Mouse (Mus musculus) megakaryocyte, embryonic 14.5 days (primary cell): ENCODE measurements around the gene Gsn.

ENCODE experiments used
- FLI1 ChIP-seq: IDR thresholded peaks from 2 replicates; pipeline ENCODE4 v1.6.1; 2012; ENCODE audit warnings: low read length, inconsistent platforms, mixed read lengths
- GATA1 ChIP-seq: IDR thresholded peaks from 3 replicates; pipeline ENCODE4 v1.6.1; 2012; ENCODE audit warnings: mixed read lengths, low read length, inconsistent platforms, borderline replicate concordance

DNA sequence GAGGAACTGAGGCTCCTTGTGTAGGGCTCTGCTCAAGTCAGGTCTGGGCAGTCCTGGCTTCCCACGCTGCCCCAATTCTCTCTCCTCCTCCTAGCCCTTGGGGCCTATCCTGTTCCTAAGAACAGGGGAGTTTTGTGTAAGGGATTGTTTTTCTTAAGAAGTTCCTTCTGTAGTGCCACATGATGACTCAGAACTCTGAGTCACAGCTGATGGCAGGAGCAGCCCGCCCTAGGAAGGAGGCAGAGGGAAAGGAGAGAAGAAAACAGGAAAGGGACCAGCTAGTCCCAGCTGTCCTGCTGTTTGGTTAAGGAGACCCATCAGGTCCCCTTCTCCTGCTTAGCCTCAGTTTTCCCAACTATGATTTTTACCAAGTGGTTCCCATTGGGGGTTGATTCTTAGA lies 15.6 kb downstream of the Gsn start:
- TF ChIP-seq GATA1, result no peak
- no peak for TF ChIP-seq FLI1
